Mouse (Mus musculus) cortical plate, adult 2 months (tissue): ENCODE measurements at regions not wholly inside any gene's neighbourhood (a gene's known extent, or its start where the extent isn't known, plus 50 kb on each side); places are given as distances from the start of the nearest gene placed in this dataset.
"Not testable (repeated sequence)": the region's sequence is repeated elsewhere in the genome, so short reads cannot be mapped to it uniquely, and the experiment has no call there.

ENCODE experiments used
- H3K27ac ChIP-seq: fragments of 200-500 bp; 2 replicates; pipeline ENCODE4 v1.5.1; 2012; ENCODE audit warnings: low read length, control low read depth, inconsistent platforms; ENCODE audit not compliant: insufficient read depth
- H3K4me1 ChIP-seq: fragments of 200-500 bp; 2 replicates; pipeline ENCODE4 v1.6.1; 2011; ENCODE audit warnings: low read length; ENCODE audit not compliant: control insufficient read depth, insufficient read depth
- H3K4me3 ChIP-seq: fragments of 200-500 bp; 2 replicates; pipeline ENCODE4 v1.5.1; 2011; ENCODE audit warnings: mild to moderate bottlenecking, low read length, control low read depth; ENCODE audit not compliant: insufficient read depth
- CTCF ChIP-seq: fragments of 200-500 bp; IDR thresholded peaks from 2 replicates; pipeline ENCODE4 v1.5.1; 2011; ENCODE audit warnings: mild to moderate bottlenecking, control low read depth, low read length; ENCODE audit not compliant: insufficient read depth; ENCODE audit errors: extremely low read depth
- POLR2A ChIP-seq: fragments of 200-500 bp; IDR thresholded peaks from 2 replicates; pipeline ENCODE4 v1.6.1; 2011; ENCODE audit warnings: mild to moderate bottlenecking, low read length, control low read depth; ENCODE audit not compliant: insufficient read depth; ENCODE audit errors: extremely low read depth

DNA sequence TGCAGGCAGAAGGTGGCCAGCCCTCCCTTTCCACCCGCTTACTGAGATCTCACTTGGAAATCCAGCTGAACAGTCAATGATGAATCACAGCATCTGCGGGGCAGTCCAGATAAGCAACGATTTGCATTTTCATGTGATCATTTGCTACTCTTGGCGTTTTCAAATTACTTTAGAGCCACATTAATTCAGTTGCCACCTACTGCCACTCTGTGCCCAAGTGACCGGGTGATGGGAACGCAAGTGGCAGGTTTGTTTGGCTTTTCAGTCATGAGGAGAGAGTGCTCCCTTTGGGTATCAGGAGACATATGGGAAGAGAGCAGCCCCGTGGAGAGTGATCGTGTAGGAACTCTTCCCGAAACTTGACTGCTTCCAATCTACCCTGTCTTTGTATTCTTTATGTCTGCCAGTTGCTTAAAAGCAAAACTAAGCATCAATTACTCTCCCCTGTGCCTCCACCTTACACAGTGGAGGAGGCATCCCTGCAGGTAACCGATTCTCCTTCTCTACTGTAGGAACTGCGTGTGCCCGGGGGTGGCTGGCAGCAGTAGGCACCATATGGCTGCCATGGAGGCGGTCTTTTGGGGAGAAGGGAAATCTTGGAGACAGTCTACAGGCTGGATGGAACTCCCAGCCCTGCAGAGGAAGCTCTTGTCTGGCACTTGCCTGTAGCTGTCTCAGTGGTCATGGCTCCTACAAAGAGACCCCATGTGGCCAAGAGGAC, 132.5 kb upstream of the 1700012A03Rik start:
- TF ChIP-seq POLR2A (no peak), CTCF (no peak)
- no peak overlapping the region for H3K4me3 ChIP-seq
- peaks cover 4% of the 10 kb centered on the region; the same call in 1 of the 2 replicates for H3K4me1 ChIP-seq
- H3K27ac ChIP-seq, result peak overlapping the region; percentile 66; the same call in 1 of the 2 replicates

DNA sequence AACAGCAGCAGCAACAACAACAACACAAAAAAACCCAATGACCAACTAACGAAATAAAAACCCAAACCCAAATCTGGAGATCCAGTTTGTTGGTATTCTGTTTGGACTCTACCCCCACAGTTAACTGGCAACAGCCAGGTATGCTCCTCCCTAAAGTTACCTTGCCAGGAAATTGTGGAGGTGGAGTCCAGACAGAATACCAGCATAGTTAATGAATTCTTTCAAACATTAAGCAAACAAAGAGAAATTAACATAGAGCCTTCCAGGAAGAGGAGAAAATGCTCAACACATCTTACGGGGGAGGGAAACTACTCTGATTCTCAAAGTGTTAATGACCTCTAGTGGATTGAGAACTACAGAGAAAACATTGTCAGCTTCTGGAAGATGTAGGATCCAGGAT, 148.3 kb upstream of the 1700012A03Rik start:
- H3K4me3 ChIP-seq, result no peak overlapping the region
- no peak overlapping the region for H3K27ac ChIP-seq
- no peaks in the 10 kb centered on the region for H3K4me1 ChIP-seq
- no peak for TF ChIP-seq CTCF
- no peak for TF ChIP-seq POLR2A

DNA sequence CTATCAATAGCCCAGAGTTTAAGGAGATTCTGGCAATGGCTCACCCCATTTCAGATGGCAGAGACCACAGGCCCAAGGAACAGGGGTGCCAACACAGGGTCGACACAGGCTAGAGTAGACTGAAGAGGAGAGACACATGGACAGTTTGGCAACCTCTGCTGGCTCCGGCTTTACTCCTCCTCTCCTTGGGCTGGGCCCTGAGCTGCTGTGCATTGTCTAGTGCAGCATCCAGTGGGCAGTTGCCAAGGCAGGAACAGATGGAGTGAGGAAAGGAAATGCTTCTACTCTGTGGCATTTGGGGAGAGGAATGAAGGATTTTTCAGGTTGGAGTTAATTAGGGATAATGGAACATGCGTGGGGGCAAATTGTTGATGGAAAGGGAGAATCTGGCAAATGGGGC, 151.0 kb upstream of the 1700012A03Rik start:
- H3K27ac ChIP-seq, result no peak overlapping the region
- H3K4me3 ChIP-seq, result no peak overlapping the region
- TF ChIP-seq CTCF (no peak), POLR2A (no peak)
- no peaks in the 10 kb centered on the region for H3K4me1 ChIP-seq

DNA sequence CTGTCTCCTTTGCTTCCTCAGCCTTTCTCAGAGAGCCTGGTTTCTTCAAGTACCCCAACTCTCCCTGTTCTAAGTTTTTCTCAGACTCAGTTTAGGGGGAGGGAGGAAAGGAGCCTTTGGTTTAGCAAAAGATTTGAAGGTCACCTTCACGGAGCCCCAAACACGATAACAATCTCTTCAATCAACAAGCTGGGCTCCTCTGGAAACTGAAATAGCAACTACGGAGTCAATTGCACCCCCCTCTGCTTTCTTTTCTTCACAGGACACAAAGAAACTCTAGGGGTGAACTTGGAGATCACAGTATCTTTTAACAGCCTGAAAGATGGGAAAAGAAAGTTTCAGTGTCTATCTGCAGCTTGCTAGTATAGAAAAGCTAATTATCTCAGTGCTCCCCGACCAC, 151.4 kb upstream of the 1700012A03Rik start:
- Histone ChIP-seq H3K27ac (no peak overlapping the region), H3K4me1 (no peaks in the 10 kb centered on the region), H3K4me3 (no peak overlapping the region)
- no peak for TF ChIP-seq CTCF

DNA sequence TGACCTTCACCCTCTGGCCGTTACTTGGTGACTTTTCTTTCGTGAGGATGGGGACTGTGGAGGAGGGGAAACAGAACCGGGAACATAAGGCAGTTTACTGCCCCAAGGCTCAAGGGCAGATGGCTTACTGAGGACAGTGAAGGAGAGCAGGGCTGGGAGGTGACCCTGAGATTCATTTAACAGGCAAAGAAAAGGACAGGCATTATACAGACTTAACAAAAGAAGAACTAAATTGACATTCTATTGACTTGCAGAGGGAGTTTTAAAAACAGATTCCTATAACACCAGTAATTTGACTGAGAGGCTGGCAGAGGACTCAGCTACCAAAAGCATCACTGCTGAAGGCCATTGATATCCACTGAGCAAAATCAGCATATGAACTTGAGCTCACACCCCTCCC, 153.0 kb upstream of the 1700012A03Rik start:
- no peak for TF ChIP-seq CTCF
- no peak for TF ChIP-seq POLR2A
- no peaks in the 10 kb centered on the region for H3K4me1 ChIP-seq
- no peak overlapping the region for H3K4me3 ChIP-seq
- no peak overlapping the region for H3K27ac ChIP-seq

DNA sequence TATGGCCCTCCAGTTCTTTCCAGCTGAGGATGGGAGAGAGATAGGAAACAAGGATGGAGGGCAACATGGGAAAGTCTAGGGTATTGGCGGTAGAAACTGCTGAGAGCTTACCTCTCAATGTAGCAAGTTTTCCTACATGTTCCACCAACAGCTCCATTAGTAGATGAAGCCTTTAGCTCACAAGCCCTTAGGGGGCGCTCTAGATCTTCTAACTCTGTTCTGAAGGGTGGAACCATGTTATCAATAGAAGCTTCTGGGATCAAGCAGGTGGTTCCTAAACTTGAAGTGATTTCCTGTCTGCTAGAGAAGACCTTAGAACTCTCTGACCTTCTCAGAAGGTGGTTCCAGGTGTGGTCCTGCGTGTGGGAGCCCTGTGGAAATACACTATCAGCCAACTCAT, 154.2 kb upstream of the 1700012A03Rik start:
- H3K4me3 ChIP-seq, result no peak overlapping the region
- H3K27ac ChIP-seq, result no peak overlapping the region
- no peak for TF ChIP-seq POLR2A
- peak; percentile 19; the same call in 1 of the 2 replicates for TF ChIP-seq CTCF
- H3K4me1 ChIP-seq, result no peaks in the 10 kb centered on the region

DNA sequence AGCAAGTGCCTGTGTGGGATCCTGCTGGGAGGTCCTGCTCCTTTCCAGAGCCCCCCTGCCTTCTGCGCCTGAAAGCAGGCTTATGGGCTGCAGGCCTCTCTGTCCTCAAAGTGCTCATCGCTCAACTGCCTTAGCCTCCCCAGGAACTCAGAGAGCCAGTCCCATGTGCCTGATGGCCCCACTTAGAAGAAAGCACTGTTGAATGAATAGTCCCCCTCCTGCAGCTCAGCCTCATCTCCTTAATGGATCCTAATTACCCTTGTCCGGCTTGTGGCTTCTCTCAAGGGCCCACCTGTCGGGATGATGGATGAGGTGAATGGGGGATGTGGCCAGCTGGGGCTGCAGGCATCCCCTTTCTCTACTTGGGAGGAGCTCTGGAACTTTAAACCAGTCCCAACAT, 163.1 kb upstream of the 1700012A03Rik start:
- Histone ChIP-seq H3K27ac (no peak overlapping the region), H3K4me3 (no peak overlapping the region), H3K4me1 (no peaks in the 10 kb centered on the region)
- TF ChIP-seq CTCF, result no peak
- TF ChIP-seq POLR2A, result no peak

DNA sequence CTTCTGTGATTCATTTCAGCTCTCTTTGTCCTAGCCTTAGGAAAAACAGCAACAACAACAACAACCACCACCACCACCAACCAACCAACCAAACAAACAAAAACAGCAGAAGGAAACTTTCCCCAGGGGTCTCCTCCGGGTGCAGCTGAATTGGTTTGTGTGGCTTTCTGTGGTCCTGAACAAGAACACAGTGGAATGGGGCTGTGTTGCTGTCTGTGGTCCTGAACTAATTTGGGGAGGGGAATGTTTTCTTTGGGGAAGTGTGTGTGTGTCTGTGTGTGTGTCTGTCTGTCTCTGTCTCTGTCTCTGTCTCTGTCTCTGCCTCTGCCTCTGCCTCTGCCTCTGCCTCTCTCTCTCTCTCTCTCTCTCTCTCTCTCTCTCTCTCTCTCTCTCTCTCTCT, 164.8 kb upstream of the 1700012A03Rik start:
- H3K27ac ChIP-seq, H3K4me1 ChIP-seq, H3K4me3 ChIP-seq: not testable (repeated sequence)

DNA sequence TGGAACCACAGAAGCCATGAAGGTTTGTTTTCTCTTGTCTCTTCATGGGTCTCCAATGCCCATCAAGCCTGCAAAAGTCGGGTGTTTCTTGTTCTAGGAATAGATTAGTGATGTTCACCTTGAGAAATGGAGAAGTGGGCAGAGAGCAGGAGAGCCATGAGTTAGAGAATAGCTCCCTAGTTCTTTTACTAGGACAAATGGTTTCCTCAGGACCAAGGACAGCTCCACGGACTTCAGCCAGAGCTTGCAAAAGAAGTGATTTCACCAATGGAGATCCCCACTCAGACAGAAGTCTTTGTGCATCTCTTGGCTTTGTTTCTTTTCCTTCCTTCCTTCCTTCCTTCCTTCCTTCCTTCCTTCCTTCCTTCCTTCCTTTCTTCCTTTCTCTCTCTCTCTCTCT, 166.3 kb upstream of the 1700012A03Rik start:
- TF ChIP-seq CTCF (no peak), POLR2A (no peak)

DNA sequence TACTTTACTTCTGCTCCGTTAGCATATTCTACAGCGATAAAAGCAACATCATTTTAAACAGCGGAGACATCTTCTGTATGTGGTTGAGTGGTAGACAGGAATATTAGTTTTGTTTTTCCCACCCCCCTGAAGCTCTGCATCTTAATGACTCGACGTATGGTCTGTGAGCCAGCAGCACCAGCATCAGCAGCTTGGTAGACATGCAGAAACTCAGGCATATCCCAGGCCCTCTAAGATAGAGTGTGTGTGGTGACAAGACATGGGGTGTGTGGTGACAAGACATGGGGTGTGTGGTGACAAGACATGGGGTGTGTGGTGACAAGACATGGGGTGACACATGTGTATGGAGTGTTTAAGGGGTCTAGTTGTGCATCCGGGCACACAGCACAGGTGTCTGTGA, 175.4 kb upstream of the 1700012A03Rik start:
- Histone ChIP-seq H3K27ac (no peak overlapping the region), H3K4me3 (no peak overlapping the region), H3K4me1 (no peaks in the 10 kb centered on the region)
- TF ChIP-seq POLR2A (no peak), CTCF (no peak)

More for the DNA sequence above, 166.3 kb upstream of the 1700012A03Rik start:
- Histone ChIP-seq H3K27ac (no peak overlapping the region), H3K4me1 (no peaks in the 10 kb centered on the region), H3K4me3 (no peak overlapping the region)

DNA sequence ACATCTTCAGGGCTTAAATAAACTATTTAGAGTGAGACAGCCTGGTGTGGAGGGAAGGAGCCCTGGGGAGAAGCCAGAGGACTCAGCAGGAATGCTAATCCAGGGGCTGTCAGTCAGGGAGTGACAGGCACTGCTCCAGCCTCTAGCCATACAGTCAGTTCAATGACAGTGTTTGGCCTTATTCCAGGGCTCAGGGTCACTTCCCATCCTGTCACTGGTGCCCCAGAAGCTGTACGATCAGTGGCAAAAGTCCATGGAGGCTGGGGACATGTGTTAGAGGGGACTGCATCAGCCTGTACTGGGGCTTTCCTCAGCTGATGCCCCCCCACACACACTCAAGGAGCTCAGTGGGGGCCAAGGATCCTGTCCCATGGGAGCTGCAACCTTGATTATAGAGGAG, 176.1 kb upstream of the 1700012A03Rik start:
- Histone ChIP-seq H3K4me3 (no peak overlapping the region), H3K27ac (no peak overlapping the region), H3K4me1 (no peaks in the 10 kb centered on the region)
- no peak for TF ChIP-seq CTCF
- TF ChIP-seq POLR2A, result no peak
